Mouse (Mus musculus) cerebral cortex, adult 2 months (tissue): ENCODE results near the gene Eci2.

Experiments used
- WGBS: fragments of 180-500 bp; shearing (Covaris S2); methylation state at CpG from one replicate; pipeline ENCODE4 v1.1.7; 2018; 5-methylcytosine and 5-hydroxymethylcytosine counted together

The Eci2 gene

GRCm38 (mm10) chr13:35026879-35027278, at the start of gene Eci2:
Gene Eci2 (minus strand): TSS chr13:35027096.
- WGBS = 11% methylated on average over 6 of the region's 6 CpGs

DNA sequence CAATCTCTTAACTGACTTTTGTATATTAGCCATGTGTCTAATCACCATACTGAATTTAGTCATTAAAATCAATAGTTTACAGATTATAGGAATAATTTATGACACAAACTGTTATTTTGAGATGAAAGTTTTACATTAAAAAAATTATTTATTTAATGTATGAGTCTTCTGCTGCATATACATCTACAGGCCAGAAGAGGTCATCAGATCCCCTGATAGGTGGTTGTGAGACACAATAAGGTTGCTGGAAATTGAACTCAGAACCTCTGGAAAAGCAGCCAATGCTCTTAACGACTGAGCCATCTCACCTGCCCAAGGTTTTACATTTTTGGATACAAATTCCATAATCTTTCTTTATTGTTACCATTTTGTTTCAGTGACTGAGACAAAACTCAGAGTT, 48.0 kb upstream of the Eci2 start:
- 71% methylated on average over 1 of the region's 1 CpGs for WGBS

GRCm38 (mm10) chr13:35070485-35071472, 43.9 kb upstream of the Eci2 start:
- 60% methylated on average over 9 of the region's 9 CpGs for WGBS

GRCm38 (mm10) chr13:35067084-35067483, 40.2 kb upstream of the Eci2 start:
- WGBS = 83% methylated on average over 2 of the region's 2 CpGs

GRCm38 (mm10) chr13:35066033-35066432, 39.1 kb upstream of the Eci2 start:
- WGBS = 84% methylated on average over 2 of the region's 2 CpGs

DNA sequence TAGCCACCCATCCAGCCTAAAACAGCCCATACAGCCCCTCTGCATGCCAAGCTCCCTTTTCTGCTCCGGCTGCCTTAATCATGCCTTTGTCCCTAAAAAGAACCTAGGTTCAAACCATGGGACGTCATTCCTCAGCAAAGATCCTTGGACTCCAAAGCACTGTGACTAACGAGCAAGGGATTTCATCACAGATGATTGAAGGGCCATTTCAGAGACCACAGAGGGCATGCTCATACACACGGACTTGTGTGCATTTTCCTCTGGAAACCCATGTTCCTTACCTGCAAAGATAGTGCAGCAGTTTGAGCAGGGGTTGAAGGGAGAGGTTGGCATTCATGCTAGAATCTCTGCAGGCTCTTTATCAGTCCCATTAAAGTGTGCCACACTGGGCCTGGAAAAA, 37.5 kb upstream of the Eci2 start:
- 78% methylated on average over 4 of the region's 4 CpGs for WGBS

DNA sequence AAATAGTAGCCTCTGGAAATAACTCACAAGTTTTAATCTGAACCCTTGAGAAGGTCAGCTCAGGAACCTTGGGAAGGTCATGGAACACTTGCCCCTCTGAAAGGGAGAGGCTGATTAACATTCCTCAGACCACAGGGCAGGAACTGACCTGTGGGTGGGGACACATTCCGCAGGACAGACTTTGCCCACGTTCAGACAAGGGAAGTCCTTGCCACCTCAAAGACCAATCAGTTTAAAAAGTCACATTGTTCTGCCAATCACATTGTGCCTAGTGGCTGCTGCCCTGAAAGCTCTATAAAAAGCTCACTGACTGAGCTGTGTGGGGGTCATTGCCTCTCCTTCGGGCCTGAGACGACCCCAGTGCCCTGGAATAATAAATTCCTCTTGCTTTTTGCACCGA, 31.2 kb upstream of the Eci2 start:
- 53% methylated on average over 5 of the region's 5 CpGs for WGBS

DNA sequence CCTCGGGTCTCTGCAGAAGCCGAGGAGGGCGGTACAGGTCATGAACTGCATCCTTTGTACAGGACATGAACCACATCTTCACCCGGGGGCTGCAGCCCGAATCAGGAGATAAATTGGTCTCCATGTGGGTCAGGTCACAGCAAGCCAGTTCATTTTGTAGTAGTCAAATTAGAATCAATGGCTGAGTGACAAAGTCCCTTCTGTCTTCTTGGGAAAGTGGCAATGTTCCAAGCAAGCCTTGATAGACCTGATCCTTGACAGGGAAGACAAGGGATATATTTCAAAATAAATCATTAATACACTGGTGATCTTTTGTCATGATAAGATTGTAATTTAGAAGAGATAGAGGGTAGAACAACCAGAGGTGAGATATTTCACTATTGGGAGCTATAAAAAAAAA, 9.6 kb upstream of the Eci2 start:
- WGBS = 61% methylated on average over 5 of the region's 5 CpGs

GRCm38 (mm10) chr13:35035731-35036130, 8.8 kb upstream of the Eci2 start:
- 93% methylated on average over 4 of the region's 4 CpGs for WGBS

GRCm38 (mm10) chr13:35033571-35033970, 6.7 kb upstream of the Eci2 start:
- 92% methylated on average over 4 of the region's 4 CpGs for WGBS

DNA sequence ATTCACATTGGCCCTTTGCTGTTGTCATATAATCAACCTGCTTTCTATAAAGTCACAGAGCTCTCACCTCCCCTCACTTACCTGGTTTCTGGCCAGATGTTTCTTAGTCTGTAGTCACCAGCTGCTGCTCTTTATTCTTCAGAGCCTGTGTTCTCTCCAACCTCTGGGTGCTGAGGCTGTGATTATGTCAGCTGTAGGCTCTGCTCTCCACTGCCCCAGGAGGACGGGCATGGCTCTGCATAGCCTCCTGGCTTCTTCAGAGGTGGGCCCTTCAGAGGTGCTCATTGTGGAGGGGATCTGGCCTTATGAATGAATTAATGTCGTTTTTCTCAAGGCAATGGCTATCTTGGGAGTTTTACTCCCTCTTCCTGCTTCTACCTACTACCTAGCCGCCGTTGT, 4.8 kb upstream of the Eci2 start:
- WGBS = 82% methylated on average over 4 of the region's 4 CpGs

GRCm38 (mm10) chr13:35030979-35031683, 4.2 kb upstream of the Eci2 start:
- 69% methylated on average over 7 of the region's 7 CpGs for WGBS

DNA sequence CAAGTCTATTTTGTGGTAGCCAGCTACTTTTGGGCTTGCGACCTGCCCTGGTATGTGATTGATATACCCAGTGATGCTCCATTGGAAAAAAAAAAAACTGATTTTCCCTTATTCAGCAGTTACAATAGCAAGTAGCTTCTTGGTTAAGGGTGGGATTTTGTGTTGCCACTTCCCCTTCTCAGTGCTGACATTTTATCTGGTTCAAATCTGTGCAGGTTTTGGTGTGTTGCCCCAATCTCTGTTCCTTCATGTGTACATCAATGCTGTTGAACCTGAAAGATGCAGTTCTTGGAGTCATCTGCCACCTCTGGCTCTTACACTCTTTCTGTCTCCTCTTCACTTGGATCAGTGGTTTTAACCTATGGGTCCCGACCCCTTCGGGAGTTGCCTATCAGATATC, 1.5 kb upstream of the Eci2 start:
- 97% methylated on average over 3 of the region's 3 CpGs for WGBS

DNA sequence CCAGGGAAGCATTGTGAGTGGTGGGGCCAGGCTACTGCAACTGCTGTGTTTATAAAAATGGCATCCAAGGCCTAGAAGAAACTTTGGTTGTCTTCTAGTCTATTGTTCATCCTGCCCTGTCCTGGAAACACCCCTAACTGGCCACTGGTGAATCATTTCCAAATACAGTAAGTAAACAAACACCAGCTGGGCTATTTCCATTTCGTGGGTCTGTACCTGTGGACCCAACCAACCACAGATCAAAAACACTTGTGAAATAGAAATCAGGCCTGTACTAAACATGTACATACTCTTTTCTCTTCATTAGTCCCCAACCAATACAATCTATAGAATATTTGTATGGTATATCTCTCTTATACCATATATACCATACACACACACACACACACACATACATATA, 3.5 kb downstream of the Eci2 start:
- WGBS = 59% methylated on average over 1 of the region's 1 CpGs

- 72% methylated on average over 3 of the region's 3 CpGs for WGBS
Observed at GRCm38 (mm10) chr13:35020383-35020782, 6.5 kb downstream of the Eci2 start.

GRCm38 (mm10) chr13:35018866-35019536, 7.9 kb downstream of the Eci2 start:
- 76% methylated on average over 7 of the region's 7 CpGs for WGBS

GRCm38 (mm10) chr13:35017392-35017791, 9.5 kb downstream of the Eci2 start:
- WGBS = 87% methylated on average over 6 of the region's 6 CpGs

DNA sequence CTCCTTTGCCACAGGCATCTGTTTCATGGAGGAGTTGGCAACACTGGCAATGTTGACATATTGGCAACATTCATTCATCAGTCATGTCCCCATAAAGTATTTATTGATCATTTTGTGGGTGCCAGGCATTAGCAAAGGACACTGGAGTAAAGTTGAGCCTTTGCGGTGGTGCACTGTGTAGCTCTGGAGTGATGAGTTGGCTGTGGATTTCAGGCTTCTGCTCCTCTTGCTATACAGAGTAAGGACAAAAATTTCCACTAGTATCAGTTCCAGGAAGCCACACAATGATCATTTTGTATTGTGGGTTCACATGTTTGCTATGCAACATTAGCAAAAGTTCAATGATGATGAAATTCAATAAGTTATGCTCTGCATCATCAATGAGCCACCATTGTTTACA, 10.8 kb downstream of the Eci2 start:
- WGBS = 97% methylated on average over 1 of the region's 1 CpGs

DNA sequence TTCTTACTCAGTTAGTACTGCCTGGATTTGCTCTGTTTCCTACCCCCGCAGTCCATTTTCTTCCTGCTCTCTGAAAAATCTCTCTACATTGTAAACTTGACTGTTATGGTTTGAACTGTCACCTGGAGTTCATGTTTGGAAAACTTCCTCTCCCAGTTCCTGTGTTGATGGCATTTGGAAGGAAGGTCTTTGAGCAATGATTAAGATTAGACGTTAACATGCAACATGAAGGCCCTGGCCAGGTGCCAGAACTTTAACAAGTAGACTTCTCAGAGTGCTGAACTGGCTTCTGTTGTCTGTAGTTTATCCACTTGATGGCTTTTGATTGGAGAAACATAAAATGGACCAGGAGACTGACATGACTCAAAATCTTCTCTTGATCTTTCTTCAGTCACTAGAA, 31.0 kb downstream of the Eci2 start:
- 70% methylated on average over 2 of the region's 2 CpGs for WGBS

GRCm38 (mm10) chr13:34993983-34994811, 32.7 kb downstream of the Eci2 start:
- 1% methylated on average over 33 of the region's 33 CpGs for WGBS

- 2% methylated on average over 22 of the region's 22 CpGs for WGBS
Observed at GRCm38 (mm10) chr13:34993595-34993982, 33.3 kb downstream of the Eci2 start.
